8 mouse cellular contexts compared by ENCODE assay signal in genomic region chr7:36707681-36708350, GRCm38 (mm10). TPM values are rescaled to one million over a fixed set of nuclear protein-coding genes. Genes with fewer than 3 reads are reported as not detected.
DNase-seq lines count a peak whose midpoint lies in the region; ATAC-seq lines count a peak whose summit lies in the region.

No protein-coding gene starts in this region.

- no peak overlapping the region for H3K27ac ChIP-seq in kidney, embryonic 16.5 days (ENCODE audit: low read length)
- H3K27ac ChIP-seq in forebrain, embryonic 14.5 days (ENCODE audit: low read depth, low read length) = peak overlapping the region; percentile 22
- H3K27ac ChIP-seq in liver, embryonic 15.5 days (replicated peaks) = no peak overlapping the region
- H3K27ac ChIP-seq in neural tube, embryonic 14.5 days (ENCODE audit: low read depth, low read length) = peak overlapping the region; percentile 87

- H3K36me3 ChIP-seq in kidney, embryonic 16.5 days (ENCODE audit: insufficient read depth, low read length) = no peaks in the 10 kb centered on the region
- H3K36me3 ChIP-seq in forebrain, embryonic 14.5 days (ENCODE audit: control insufficient read depth, insufficient read depth, low read length) = no peaks in the 10 kb centered on the region
- H3K36me3 ChIP-seq in liver, embryonic 15.5 days (replicated peaks) = no peaks in the 10 kb centered on the region
- no peaks in the 10 kb centered on the region; the same call in 1 of the 2 replicates for H3K36me3 ChIP-seq in neural tube, embryonic 14.5 days (ENCODE audit: control insufficient read depth, insufficient read depth, low read length)

- 9% methylated on average over 17 of the region's 17 CpGs for WGBS in kidney, embryonic 16.5 days
- 31% methylated on average over 17 of the region's 17 CpGs for WGBS in forebrain, embryonic 14.5 days
- WGBS in liver, embryonic 15.5 days (ENCODE audit: insufficient replicate concordance) = 18% methylated on average over 17 of the region's 17 CpGs
- 5% methylated on average over 17 of the region's 17 CpGs for WGBS in neural tube, embryonic 14.5 days

- H3K4me1 ChIP-seq in kidney, embryonic 16.5 days (ENCODE audit: insufficient read depth, low read length) = peaks cover 33% of the 10 kb centered on the region
- peaks cover 40% of the 10 kb centered on the region for H3K4me1 ChIP-seq in forebrain, embryonic 14.5 days (ENCODE audit: control insufficient read depth, insufficient read depth, low read length)
- H3K4me1 ChIP-seq in liver, embryonic 15.5 days (replicated peaks) = no peaks in the 10 kb centered on the region
- peaks cover 58% of the 10 kb centered on the region for H3K4me1 ChIP-seq in neural tube, embryonic 14.5 days (ENCODE audit: control insufficient read depth, insufficient read depth, low read length)

- ATAC-seq in kidney, embryonic 16.5 days (ENCODE audit: low FRiP score, low TSS enrichment) = peak; percentile 55; the same call in 1 of the 2 replicates
- ATAC-seq in forebrain, embryonic 14.5 days = peak; percentile 45; the same call in 1 of the 2 replicates
- no peak for ATAC-seq in liver, embryonic 15.5 days (ENCODE audit: insufficient read depth)
- peak; percentile 63 for ATAC-seq in neural tube, embryonic 14.5 days (ENCODE audit: low read depth)

- peak overlapping the region; percentile 52 for H3K4me2 ChIP-seq in kidney, embryonic 16.5 days (replicated peaks; ENCODE audit: low read depth, low read length)
- H3K4me2 ChIP-seq in forebrain, embryonic 14.5 days (ENCODE audit: low read length) = peak overlapping the region; percentile 44
- H3K4me2 ChIP-seq in liver, embryonic 15.5 days = peak overlapping the region; percentile 18
- H3K4me2 ChIP-seq in neural tube, embryonic 14.5 days (ENCODE audit: low read depth, low read length) = peak overlapping the region; percentile 65

- H3K9ac ChIP-seq in kidney, embryonic 16.5 days (replicated peaks; ENCODE audit: low read length) = no peak overlapping the region; the same call in 1 of the 2 replicates
- H3K9ac ChIP-seq in forebrain, embryonic 14.5 days (ENCODE audit: low read length) = 0 out of 2 replicates have a peak overlapping the region, but pooled peaks have one; percentile 1
- H3K9ac ChIP-seq in liver, embryonic 15.5 days = no peak overlapping the region
- H3K9ac ChIP-seq in neural tube, embryonic 14.5 days (replicated peaks; ENCODE audit: low read depth, low read length) = peak overlapping the region; percentile 54

- DNase-seq in kidney, postnatal 10 days = no peak
- DNase-seq in forebrain, embryonic 14.5 days (ENCODE audit: low spot score) = no peak
- no peak for DNase-seq in left cerebral cortex, adult 11 months (ENCODE audit: low spot score)
- DNase-seq in ovary, postnatal 14 days (ENCODE audit: low spot score) = no peak
- DNase-seq in right cerebral cortex, postnatal 14 days = no peak

- H3K27me3 ChIP-seq in kidney, embryonic 16.5 days (ENCODE audit: insufficient read depth, low read length) = peaks cover 13% of the 10 kb centered on the region; the same call in 1 of the 2 replicates
- no peaks in the 10 kb centered on the region for H3K27me3 ChIP-seq in forebrain, embryonic 14.5 days (replicated peaks; ENCODE audit: control insufficient read depth, insufficient read depth, low read length)
- H3K27me3 ChIP-seq in liver, embryonic 15.5 days = no peaks in the 10 kb centered on the region; the same call in 1 of the 2 replicates
- no peaks in the 10 kb centered on the region for H3K27me3 ChIP-seq in neural tube, embryonic 14.5 days (ENCODE audit: control insufficient read depth, insufficient read depth, low read length)

- H3K9me3 ChIP-seq in kidney, embryonic 16.5 days (ENCODE audit: low read length) = no peaks in the 10 kb centered on the region
- H3K9me3 ChIP-seq in forebrain, embryonic 14.5 days (replicated peaks; ENCODE audit: control insufficient read depth, low read length) = no peaks in the 10 kb centered on the region
- H3K9me3 ChIP-seq in liver, embryonic 15.5 days (replicated peaks) = no peaks in the 10 kb centered on the region
- H3K9me3 ChIP-seq in neural tube, embryonic 14.5 days (ENCODE audit: control insufficient read depth, low read length) = no peaks in the 10 kb centered on the region

- H3K4me3 ChIP-seq in kidney, embryonic 16.5 days (ENCODE audit: low read length) = peak overlapping the region; percentile 28
- peak overlapping the region; percentile 1; the same call in 1 of the 2 replicates for H3K4me3 ChIP-seq in forebrain, embryonic 14.5 days (ENCODE audit: low read depth, low read length)
- H3K4me3 ChIP-seq in liver, embryonic 15.5 days (replicated peaks) = no peak overlapping the region
- H3K4me3 ChIP-seq in neural tube, embryonic 14.5 days (ENCODE audit: low read depth, low read length) = peak overlapping the region; percentile 29

RNA-seq across cellular contexts. Expression of gene Tshz3, which starts 9.9 kb away (rescaled TPM):
- 11.7 and 17.6 TPM in 2 replicates for polyA plus RNA-seq in kidney, embryonic 16.5 days (2015; fragmentation: Nextera tagmentation; extraction: Ambion mirVana)
- 10.3 and 13.7 TPM in 2 replicates for polyA plus RNA-seq in forebrain, embryonic 14.5 days (2014; fragmentation: Nextera tagmentation; extraction: Ambion mirVana)
- polyA plus RNA-seq in liver, embryonic 15.5 days (2015; fragmentation: Nextera tagmentation; extraction: Ambion mirVana) = 0.51 and 0.61 TPM in 2 replicates
- 87.2 and 104 TPM in 2 replicates for polyA plus RNA-seq in neural tube, embryonic 14.5 days (2014; fragmentation: Nextera tagmentation; extraction: Ambion mirVana)

Comparison
In these comparisons a context has a peak if more than half of its experiments do, and no peak if none do; other contexts are left out.
1. H3K27ac ChIP-seq: peak in forebrain, embryonic 14.5 days (single experiment) and neural tube, embryonic 14.5 days (single experiment); none in kidney, embryonic 16.5 days (single experiment) and liver, embryonic 15.5 days (single experiment).
2. H3K9ac ChIP-seq: peak in forebrain, embryonic 14.5 days (single experiment) and neural tube, embryonic 14.5 days (single experiment); none in kidney, embryonic 16.5 days (single experiment) and liver, embryonic 15.5 days (single experiment).
3. Peak in every context shown above with its lines, with median percentiles within 50 percentile points of each other: H3K4me2 ChIP-seq.